ENCODE assay signal across 9 mouse cellular contexts in genomic region chr13:119753859-119754634, GRCm38 (mm10). TPM values are rescaled to one million over a fixed set of nuclear protein-coding genes. Genes with fewer than 3 reads are reported as not detected.
DNase-seq lines count a peak whose midpoint lies in the region; ATAC-seq and TF ChIP-seq lines count a peak whose summit lies in the region.
"Had no signal": no experiment of that assay in that cellular context is flagged by ENCODE, and none has a peak within 500 bp of the region (broad histone marks: within the 10 kb centered on the region; RNA-seq: fewer than 3 reads in every experiment).

No protein-coding gene starts in this region.

- H3K4me2 ChIP-seq in embryonic facial prominence, embryonic 15.5 days (replicated peaks): peak overlapping the region; percentile 80; the same call in 1 of the 2 replicates
- H3K4me2 ChIP-seq in hindbrain, postnatal 0 days (ENCODE audit: low read depth, low read length): peak overlapping the region; percentile 94
- H3K4me2 ChIP-seq in intestine, embryonic 16.5 days (ENCODE audit: low read depth, low read length): no peak overlapping the region

- H3K9me3 ChIP-seq in embryonic facial prominence, embryonic 15.5 days (replicated peaks): no peaks in the 10 kb centered on the region
- H3K9me3 ChIP-seq in hindbrain, postnatal 0 days (ENCODE audit: low read length): no peaks in the 10 kb centered on the region
- no peaks in the 10 kb centered on the region for H3K9me3 ChIP-seq in intestine, embryonic 16.5 days (ENCODE audit: control insufficient read depth, low read length)

- H3K9ac ChIP-seq in embryonic facial prominence, embryonic 15.5 days: no peak overlapping the region
- H3K9ac ChIP-seq in hindbrain, postnatal 0 days (replicated peaks; ENCODE audit: low read length): 0 out of 2 replicates have a peak overlapping the region, but pooled peaks have one; percentile 24
- H3K9ac ChIP-seq in intestine, embryonic 16.5 days (ENCODE audit: low read depth, low read length): no peak overlapping the region

- intact Hi-C loops in gastrocnemius, postnatal 14 days (cut with DNase I; ENCODE audit: low total_unique reads): no loop called here

- H3K27me3 ChIP-seq in embryonic facial prominence, embryonic 15.5 days: no peaks in the 10 kb centered on the region
- no peaks in the 10 kb centered on the region for H3K27me3 ChIP-seq in hindbrain, postnatal 0 days (ENCODE audit: insufficient read depth, low read length)
- no peaks in the 10 kb centered on the region for H3K27me3 ChIP-seq in intestine, embryonic 16.5 days (replicated peaks; ENCODE audit: control insufficient read depth, insufficient read depth, low read length)

- DNase-seq in thymus, postnatal 0 days (ENCODE audit: low spot score): peak; percentile 63
- DNase-seq in thymus, postnatal 25 days: no peak
- peak; percentile 58 for DNase-seq in hindbrain, postnatal 0 days (ENCODE audit: low spot score)
- DNase-seq in spleen, postnatal 36 days (ENCODE audit: low spot score in 2 of 2): no peak
- DNase-seq in gastrocnemius, postnatal 14 days: no peak

- H3K4me3 ChIP-seq in embryonic facial prominence, embryonic 15.5 days (replicated peaks): no peak overlapping the region
- peak overlapping the region; percentile 18 for H3K4me3 ChIP-seq in hindbrain, postnatal 0 days (ENCODE audit: low read length)
- H3K4me3 ChIP-seq in olfactory bulb, adult 2 months (ENCODE audit: insufficient read depth, low read depth, low read length): peak overlapping the region; percentile 26; the same call in 1 of the 2 replicates
- H3K4me3 ChIP-seq in intestine, embryonic 16.5 days (ENCODE audit: low read length): no peak overlapping the region
- H3K4me3 ChIP-seq: erythroblast, embryonic 14.5 days had no signal

- ATAC-seq in embryonic facial prominence, embryonic 15.5 days (ENCODE audit: insufficient number of reproducible peaks, low FRiP score, low TSS enrichment, low read depth): no peak
- ATAC-seq in hindbrain, postnatal 0 days: peak; percentile 22; the same call in 1 of the 2 replicates
- ATAC-seq in intestine, embryonic 16.5 days: no peak

- H3K27ac ChIP-seq in embryonic facial prominence, embryonic 15.5 days (replicated peaks): no peak overlapping the region
- H3K27ac ChIP-seq in hindbrain, postnatal 0 days: peak overlapping the region; percentile 62; the same call in 1 of the 2 replicates
- peak overlapping the region; percentile 92 for H3K27ac ChIP-seq in olfactory bulb, adult 2 months (ENCODE audit: insufficient read depth, low read depth, low read length)
- no peak overlapping the region for H3K27ac ChIP-seq in intestine, embryonic 16.5 days (ENCODE audit: low read length)

- TF ChIP-seq POLR2A in olfactory bulb, adult 2 months (IDR thresholded peaks at IDR 0.05; ENCODE audit: insufficient read depth, low read depth, low read length): no peak

- peaks cover 19% of the 10 kb centered on the region for H3K4me1 ChIP-seq in embryonic facial prominence, embryonic 15.5 days
- H3K4me1 ChIP-seq in hindbrain, postnatal 0 days (ENCODE audit: insufficient read depth, low read length): peaks cover 9% of the 10 kb centered on the region; the same call in 1 of the 2 replicates
- peaks cover 10% of the 10 kb centered on the region for H3K4me1 ChIP-seq in olfactory bulb, adult 2 months (ENCODE audit: control insufficient read depth, insufficient read depth, low read length)
- H3K4me1 ChIP-seq in intestine, embryonic 16.5 days (ENCODE audit: control insufficient read depth, insufficient read depth, low read length): peaks cover 12% of the 10 kb centered on the region

- 0 out of 2 replicates have a peak, but pooled peaks have one; percentile 18 for TF ChIP-seq CTCF in hindbrain, postnatal 0 days (IDR thresholded peaks at IDR 0.05; ENCODE audit: low read depth)
- TF ChIP-seq CTCF in olfactory bulb, adult 2 months (IDR thresholded peaks at IDR 0.05; ENCODE audit: insufficient read depth, low read depth, low read length): no peak

- WGBS in embryonic facial prominence, embryonic 15.5 days: 51% methylated on average over 9 of the region's 9 CpGs
- WGBS in hindbrain, postnatal 0 days: 38% methylated on average over 9 of the region's 9 CpGs
- WGBS in olfactory bulb, adult 2 months: 22% methylated on average over 9 of the region's 9 CpGs
- 62% methylated on average over 9 of the region's 9 CpGs for WGBS in intestine, embryonic 16.5 days

- H3K36me3 ChIP-seq in embryonic facial prominence, embryonic 15.5 days: no peaks in the 10 kb centered on the region; the same call in 1 of the 2 replicates
- H3K36me3 ChIP-seq in hindbrain, postnatal 0 days (ENCODE audit: insufficient read depth, low read length): no peaks in the 10 kb centered on the region
- no peaks in the 10 kb centered on the region for H3K36me3 ChIP-seq in intestine, embryonic 16.5 days (ENCODE audit: control insufficient read depth, insufficient read depth, low read length)

RNA-seq across cellular contexts. Expression of gene Nim1k, which starts 1.6 kb away (rescaled TPM):
- 9.9 and 10.6 TPM in 2 replicates for polyA plus RNA-seq in thymus, postnatal 0 days (2015; fragmentation: Nextera tagmentation; extraction: Ambion mirVana)
- polyA plus RNA-seq in embryonic facial prominence, embryonic 15.5 days (2015; fragmentation: Nextera tagmentation; extraction: Ambion mirVana): 1.7 and 1.8 TPM in 2 replicates
- total RNA-seq in hindbrain, postnatal 0 days (2014; rRNA removed): 9.8 and 10.3 TPM in 2 replicates
- 7.4 and 8.0 TPM in 2 replicates for polyA plus RNA-seq in hindbrain, postnatal 0 days (2015; fragmentation: Nextera tagmentation; extraction: Ambion mirVana)
- polyA plus RNA-seq in olfactory bulb, adult 2 months (2012; ENCODE audit: insufficient read depth, insufficient read length, low replicate concordance, missing spikeins): not detected in 2 replicates
- polyA plus RNA-seq in intestine, embryonic 16.5 days (2015; fragmentation: Nextera tagmentation; extraction: Ambion mirVana): 0.39 and 0.48 TPM in 2 replicates
- total RNA-seq in gastrocnemius, postnatal 14 days (2021): 1 to 10 TPM; 1.3 to 1.7 TPM
- polyA plus RNA-seq: erythroblast, embryonic 14.5 days had no signal

RNA-seq across cellular contexts. Expression of gene Zfp131, which starts 36.6 kb away (rescaled TPM):
- polyA plus RNA-seq in thymus, postnatal 0 days (2015; fragmentation: Nextera tagmentation; extraction: Ambion mirVana): 40.9 and 51.2 TPM in 2 replicates
- polyA plus RNA-seq in embryonic facial prominence, embryonic 15.5 days (2015; fragmentation: Nextera tagmentation; extraction: Ambion mirVana): 37.4 and 39.9 TPM in 2 replicates
- 21.1 and 27.7 TPM in 2 replicates for total RNA-seq in hindbrain, postnatal 0 days (2014; rRNA removed)
- 26.3 and 29.6 TPM in 2 replicates for polyA plus RNA-seq in hindbrain, postnatal 0 days (2015; fragmentation: Nextera tagmentation; extraction: Ambion mirVana)
- not detected in 2 replicates for polyA plus RNA-seq in olfactory bulb, adult 2 months (2012; ENCODE audit: insufficient read depth, insufficient read length, low replicate concordance, missing spikeins)
- polyA plus RNA-seq in intestine, embryonic 16.5 days (2015; fragmentation: Nextera tagmentation; extraction: Ambion mirVana): 18.0 and 21.4 TPM in 2 replicates
- 10 to 100 TPM; 13.7 to 15.6 TPM for total RNA-seq in gastrocnemius, postnatal 14 days (2021)

Comparison
In these comparisons a context has a peak if more than half of its experiments do, and no peak if none do; other contexts are left out.
1. DNase-seq: peak in thymus, postnatal 0 days (single experiment) and hindbrain, postnatal 0 days (single experiment); none in thymus, postnatal 25 days (single experiment), spleen, postnatal 36 days (0 of 2) and gastrocnemius, postnatal 14 days (single experiment).
2. H3K27ac ChIP-seq: peak in hindbrain, postnatal 0 days (single experiment) and olfactory bulb, adult 2 months (single experiment); none in embryonic facial prominence, embryonic 15.5 days (single experiment) and intestine, embryonic 16.5 days (single experiment).
3. H3K4me3 ChIP-seq: peak in hindbrain, postnatal 0 days (single experiment) and olfactory bulb, adult 2 months (single experiment); none in embryonic facial prominence, embryonic 15.5 days (single experiment) and intestine, embryonic 16.5 days (single experiment).